10 mouse cellular contexts compared by ENCODE assay signal in the genomic region with DNA sequence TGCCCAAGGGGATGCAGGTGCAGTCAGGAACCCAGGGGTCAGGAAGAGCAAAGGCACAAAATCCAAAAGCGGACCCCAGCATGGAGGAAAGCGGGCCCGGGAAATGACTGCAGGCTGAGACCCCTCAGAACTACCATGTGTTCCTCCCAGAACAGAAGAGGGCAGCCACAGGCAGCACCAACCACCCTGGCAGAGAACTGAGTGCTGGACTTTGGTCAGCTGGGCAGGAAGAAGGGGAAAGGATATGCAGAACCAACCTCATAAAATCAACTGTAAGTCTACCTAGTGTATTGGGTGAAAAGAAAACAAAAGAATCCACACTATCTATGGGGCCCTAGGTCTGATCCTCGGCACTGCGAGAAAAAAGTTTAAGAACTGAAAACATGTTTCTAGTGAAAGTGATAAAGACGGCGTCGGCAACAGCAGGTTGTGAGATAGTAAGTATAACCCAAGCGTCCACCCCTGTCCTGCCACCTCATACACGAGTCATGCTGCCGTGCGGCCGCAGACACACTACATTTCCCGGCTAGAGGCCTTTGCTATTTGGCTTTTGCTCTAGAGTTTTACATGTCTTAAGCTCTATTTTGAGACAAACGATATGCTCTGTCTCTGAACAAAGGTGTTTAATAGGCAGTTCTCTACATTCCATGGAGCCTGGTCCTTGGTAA. TPM values are rescaled to one million over a fixed set of nuclear protein-coding genes. Genes with fewer than 3 reads are reported as not detected.
DNase-seq lines count a peak whose midpoint lies in the region; ATAC-seq lines count a peak whose summit lies in the region.
"Had no signal": no experiment of that assay in that cellular context is flagged by ENCODE, and none has a peak within 500 bp of the region (broad histone marks: within the 10 kb centered on the region; RNA-seq: fewer than 3 reads in every experiment).

No protein-coding gene starts in this region.

- no peak overlapping the region for H3K4me2 ChIP-seq in lung, embryonic 15.5 days
- no peak overlapping the region for H3K4me2 ChIP-seq in embryonic facial prominence, embryonic 15.5 days (replicated peaks)
- H3K4me2 ChIP-seq: limb, embryonic 15.5 days had no signal

- no peaks in the 10 kb centered on the region for H3K9me3 ChIP-seq in lung, embryonic 15.5 days
- H3K9me3 ChIP-seq in embryonic facial prominence, embryonic 15.5 days (replicated peaks) = no peaks in the 10 kb centered on the region
- H3K9me3 ChIP-seq: limb, embryonic 15.5 days had no signal

- WGBS in lung, embryonic 15.5 days = 69% methylated on average over 15 of the region's 15 CpGs
- 92% methylated on average over 15 of the region's 15 CpGs for WGBS in embryonic facial prominence, embryonic 15.5 days

- no peak overlapping the region for H3K4me3 ChIP-seq in lung, embryonic 15.5 days
- no peak overlapping the region for H3K4me3 ChIP-seq in embryonic facial prominence, embryonic 15.5 days (replicated peaks)
- H3K4me3 ChIP-seq: limb, embryonic 15.5 days had no signal

- peaks cover 55% of the 10 kb centered on the region for H3K4me1 ChIP-seq in lung, embryonic 15.5 days
- H3K4me1 ChIP-seq in embryonic facial prominence, embryonic 15.5 days = peaks cover 45% of the 10 kb centered on the region

- H3K27ac ChIP-seq in lung, embryonic 15.5 days = peak overlapping the region; percentile 89
- peak overlapping the region; percentile 87 for H3K27ac ChIP-seq in embryonic facial prominence, embryonic 15.5 days (replicated peaks)

- ATAC-seq in lung, embryonic 15.5 days (ENCODE audit: borderline replicate concordance, extremely low read depth, low FRiP score, low TSS enrichment) = no peak
- no peak for ATAC-seq in embryonic facial prominence, embryonic 15.5 days (ENCODE audit: insufficient number of reproducible peaks, low FRiP score, low TSS enrichment, low read depth)
- peak; percentile 27 for ATAC-seq in megakaryocyte progenitor cell, adult 5-6 weeks (replicated peaks; ENCODE audit: poor library complexity)
- no peak for ATAC-seq in cerebellum, adult (ENCODE audit: insufficient number of reproducible peaks, low FRiP score, low TSS enrichment)

- no peak overlapping the region for H3K9ac ChIP-seq in lung, embryonic 15.5 days
- no peak overlapping the region for H3K9ac ChIP-seq in embryonic facial prominence, embryonic 15.5 days
- H3K9ac ChIP-seq: limb, embryonic 15.5 days had no signal

- no peaks in the 10 kb centered on the region for H3K27me3 ChIP-seq in lung, embryonic 15.5 days
- H3K27me3 ChIP-seq in embryonic facial prominence, embryonic 15.5 days = no peaks in the 10 kb centered on the region

- peaks cover 29% of the 10 kb centered on the region; the same call in 1 of the 2 replicates for H3K36me3 ChIP-seq in lung, embryonic 15.5 days
- peaks cover 37% of the 10 kb centered on the region for H3K36me3 ChIP-seq in embryonic facial prominence, embryonic 15.5 days

- DNase-seq in lung, adult 18-20 months = no peak
- DNase-seq in kidney, adult 18-20 months = peak; percentile 57
- no peak for DNase-seq in gastrocnemius, adult 18-20 months (ENCODE audit: low spot score)
- DNase-seq in embryo, embryonic 9.5 days (ENCODE audit: extremely low spot score) = no peak
- DNase-seq: cerebellum, adult 18-20 months had no signal

RNA-seq across cellular contexts. Expression of a gene that starts 21.6 kb away (rescaled TPM):
- 59.2 and 61.8 TPM in 2 replicates for polyA plus RNA-seq in lung, embryonic 15.5 days (2015; fragmentation: Nextera tagmentation; extraction: Ambion mirVana)
- 43.6 and 44.5 TPM in 2 replicates for polyA plus RNA-seq in embryonic facial prominence, embryonic 15.5 days (2015; fragmentation: Nextera tagmentation; extraction: Ambion mirVana)
- 30.0 and 30.7 TPM in 2 replicates for total RNA-seq in megakaryocyte progenitor cell, adult 5-6 weeks (2015)
- 19.2 and 19.8 TPM in 2 replicates for total RNA-seq in megakaryocyte progenitor cell, adult 5-6 weeks (2017)
- total RNA-seq in gastrocnemius, adult 18-20 months (2021) = 1 to 10 TPM; 7.9 to 8.0 TPM
